Mouse (Mus musculus) left cerebral cortex, adult 2 months (tissue): ENCODE data around the gene Cyb561d1. TPM values are rescaled to one million over a fixed set of nuclear protein-coding genes. Genes with fewer than 3 reads are reported as not detected.

Experiments used
- DNase-seq, 2 experiments: peaks; one replicate each; pipeline ENCODE4 v3.0.0; 2021 to 2022; ENCODE audit warnings: low spot score in 2 of 2, mixed read lengths in 1 of 2; ENCODE audit errors: extremely low spot score in 1 of 2
- H3K27ac ChIP-seq: fragments of 200-600 bp; 2 replicates; pipeline ENCODE4 v1.8.1; 2022
- H3K4me3 ChIP-seq: fragments of 200-600 bp; 2 replicates; pipeline ENCODE4 v1.8.1; 2022
- CTCF ChIP-seq: fragments of 200-600 bp; IDR thresholded peaks from 2 replicates; pipeline ENCODE4 v1.8.1; 2022; ENCODE audit warnings: antibody characterized with exemption, mild to moderate bottlenecking, moderate library complexity
- intact Hi-C: fragments of 180-260 bp; cut with DNase I; formaldehyde crosslinking; loops from one replicate; pipeline ENCODE4 v1.15.1; 2025
- total RNA-seq, 2 experiments: library from RNA; stranded (reverse); gene quantifications; 2 replicates each; pipeline ENCODE4 v1.2.3; 2021

Gene Cyb561d1
- total RNA-seq, 2 experiments from 2014 or later, result 18.8 to 20.7 TPM

DNA sequence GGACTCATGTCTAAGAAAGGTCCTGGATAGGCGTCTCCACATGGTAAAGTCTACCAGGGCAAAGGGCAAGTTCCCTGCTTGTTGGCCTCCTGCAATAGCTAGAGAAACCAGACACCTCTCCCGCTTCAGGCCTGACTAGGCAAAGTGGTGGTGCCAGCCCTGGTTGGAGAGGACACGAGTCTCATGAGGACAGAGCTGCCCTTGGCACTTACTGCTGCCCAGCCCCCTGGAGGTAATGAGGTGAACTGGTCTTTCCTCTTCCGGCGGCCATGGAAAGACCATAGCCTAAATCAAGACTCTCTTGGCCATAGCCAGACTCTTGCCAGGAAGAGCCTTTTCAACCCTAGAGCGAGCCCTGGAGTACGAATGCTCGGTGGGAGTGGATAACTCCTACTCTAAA is 11.4 kb upstream of the Cyb561d1 start:
- Histone ChIP-seq H3K27ac (no peak overlapping the region), H3K4me3 (no peak overlapping the region)
- TF ChIP-seq CTCF, result no peak; the same call in 1 of the 2 replicates
- intact Hi-C loops, result no loop called here
- no peak for DNase-seq

DNA sequence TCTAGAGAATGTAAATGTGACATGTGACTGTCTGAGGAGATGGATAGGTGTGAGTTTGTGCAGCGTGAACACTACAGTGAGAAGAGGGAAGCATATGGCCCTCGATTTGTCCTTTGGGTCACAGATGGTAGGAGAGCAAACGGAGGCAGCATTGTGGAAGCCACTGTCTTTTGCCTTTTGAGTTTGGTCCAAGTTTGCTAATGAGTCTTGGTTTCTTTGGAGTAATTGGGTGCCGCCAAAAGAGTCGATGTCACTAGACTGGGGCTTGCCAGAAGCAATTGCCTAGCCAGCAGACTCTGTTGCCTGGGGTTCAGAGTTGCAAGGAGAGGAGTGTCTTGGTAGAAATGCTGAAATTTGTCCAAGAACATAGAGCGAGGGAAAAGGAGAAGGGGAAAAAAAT is 10.8 kb upstream of the Cyb561d1 start:
- Histone ChIP-seq H3K4me3 (no peak overlapping the region), H3K27ac (peak overlapping the region; percentile 100)
- TF ChIP-seq CTCF, result no peak
- DNase-seq, result no peak
- intact Hi-C loops, result loop anchor here (2.0 kb wide), 3 partner anchors 21 to 45 kb away; partner anchors contain the start of genes Amigo1 and Psma5

- TF ChIP-seq CTCF, result peak; percentile 40
- peak within 1 kb of the TSS; percentile 100 for H3K27ac ChIP-seq
- H3K4me3 ChIP-seq, result peak within 1 kb of the TSS; percentile 90
- intact Hi-C loops, result loop anchor here (1.0 to 2.0 kb wide), 4 partner anchors 10 to 46 kb away; partner anchors contain the start of genes Amigo1 and Psma5
- DNase-seq, result peak in 1 of 2 experiments; percentile 78
These were observed 9.7 kb upstream of the Cyb561d1 start, which contains the start of gene Atxn7l2 for GRCm38 (mm10) chr3:108210771-108211139. Gene Atxn7l2 (minus strand): TSS chr3:108210934.

- peak overlapping the region; percentile 100 for H3K27ac ChIP-seq
- intact Hi-C loops, result loop anchor here (1.0 to 2.0 kb wide), 4 partner anchors 10 to 47 kb away; partner anchors contain the start of genes Amigo1 and Psma5
- no peak for TF ChIP-seq CTCF
- DNase-seq, result peak; percentile 92 to 93
- H3K4me3 ChIP-seq, result peak overlapping the region; percentile 90
These were observed 9.1 kb upstream of the Cyb561d1 start for GRCm38 (mm10) chr3:108209946-108210770.

DNA sequence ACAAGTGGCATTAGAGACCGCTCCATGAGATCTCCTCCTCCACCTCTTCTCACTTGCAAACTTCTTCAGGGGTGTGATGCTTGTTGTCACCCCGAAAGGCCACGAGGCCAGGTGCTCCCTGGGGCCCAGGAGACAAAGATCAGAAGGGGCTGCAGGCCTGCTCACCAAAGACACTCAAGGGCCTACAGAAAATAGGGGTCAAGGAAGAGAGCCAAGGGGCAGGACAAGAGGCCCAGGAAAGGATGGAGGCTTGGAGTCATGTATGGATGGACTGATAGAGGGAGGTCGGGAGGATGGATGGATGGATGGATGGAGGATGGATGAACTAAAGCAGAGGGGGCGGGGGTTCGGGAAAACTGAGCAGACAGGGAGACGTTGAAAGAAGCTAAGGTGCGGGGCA is 8.5 kb upstream of the Cyb561d1 start:
- no peak for TF ChIP-seq CTCF
- intact Hi-C loops, result no loop called here
- peak in 1 of 2 experiments; percentile 13 for DNase-seq
- Histone ChIP-seq H3K27ac (peak overlapping the region; percentile 100), H3K4me3 (peak overlapping the region; percentile 90)

GRCm38 (mm10) chr3:108209001-108209400 is 8.0 kb upstream of the Cyb561d1 start:
- no peak for TF ChIP-seq CTCF
- peak in 1 of 2 experiments; percentile 10 for DNase-seq
- Histone ChIP-seq H3K27ac (peak overlapping the region; percentile 100; the same call in 1 of the 2 replicates), H3K4me3 (peak overlapping the region; percentile 90)
- intact Hi-C loops, result no loop called here

- Histone ChIP-seq H3K27ac (peak overlapping the region; percentile 40), H3K4me3 (no peak overlapping the region)
- no peak for TF ChIP-seq CTCF
- intact Hi-C loops, result no loop called here
- peak in 1 of 2 experiments; percentile 18 for DNase-seq
These were observed 5.8 kb upstream of the Cyb561d1 start for GRCm38 (mm10) chr3:108206731-108207375.

DNA sequence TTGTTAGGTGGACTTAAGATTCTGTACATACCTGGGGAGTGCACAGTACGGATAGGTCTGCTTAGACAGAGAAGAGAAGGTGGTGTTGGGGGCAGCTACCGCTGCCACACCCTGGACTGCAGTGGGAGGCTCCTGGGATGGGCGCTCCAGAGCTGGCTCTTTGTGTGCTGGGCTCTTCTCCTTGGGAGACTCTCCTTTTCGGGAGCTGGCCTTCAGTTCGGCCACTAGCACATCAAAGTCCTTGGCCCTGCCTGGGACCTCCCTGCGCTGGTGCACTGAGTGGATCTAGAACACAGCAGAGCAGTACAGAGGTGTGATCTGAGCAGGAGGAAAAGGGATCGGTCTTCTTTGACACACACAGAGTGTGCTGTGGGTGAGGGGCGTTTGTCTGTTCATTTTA is 4.6 kb upstream of the Cyb561d1 start:
- no peak for DNase-seq
- Histone ChIP-seq H3K4me3 (no peak overlapping the region), H3K27ac (no peak overlapping the region)
- no peak for TF ChIP-seq CTCF
- intact Hi-C loops, result no loop called here

DNA sequence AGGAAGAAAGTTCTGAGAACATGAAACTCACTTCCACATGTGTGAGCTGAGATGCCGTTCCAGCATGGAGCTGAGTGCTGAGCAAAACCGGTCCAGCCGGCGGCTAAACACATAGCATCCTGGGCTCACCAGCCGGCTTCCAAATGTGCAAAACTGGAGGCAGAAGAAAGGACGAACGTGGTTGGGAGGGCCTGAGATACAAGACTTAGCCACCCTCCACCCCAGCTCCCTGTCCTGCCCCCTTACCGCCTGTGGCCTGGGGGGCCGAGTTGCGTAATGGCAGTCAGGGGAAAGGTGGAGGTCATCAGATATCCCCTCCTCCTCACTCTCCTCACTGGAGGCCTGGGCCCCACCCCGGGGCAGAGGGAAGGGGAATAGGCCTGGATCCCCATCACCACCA is 3.5 kb upstream of the Cyb561d1 start:
- H3K27ac ChIP-seq, result peak overlapping the region; percentile 96
- DNase-seq, result peak in 1 of 2 experiments; percentile 17
- TF ChIP-seq CTCF, result no peak
- intact Hi-C loops, result loop anchor here (1.0 kb wide), 1 partner anchor 40 kb away; no protein-coding TSS in a partner anchor
- H3K4me3 ChIP-seq, result no peak overlapping the region

DNA sequence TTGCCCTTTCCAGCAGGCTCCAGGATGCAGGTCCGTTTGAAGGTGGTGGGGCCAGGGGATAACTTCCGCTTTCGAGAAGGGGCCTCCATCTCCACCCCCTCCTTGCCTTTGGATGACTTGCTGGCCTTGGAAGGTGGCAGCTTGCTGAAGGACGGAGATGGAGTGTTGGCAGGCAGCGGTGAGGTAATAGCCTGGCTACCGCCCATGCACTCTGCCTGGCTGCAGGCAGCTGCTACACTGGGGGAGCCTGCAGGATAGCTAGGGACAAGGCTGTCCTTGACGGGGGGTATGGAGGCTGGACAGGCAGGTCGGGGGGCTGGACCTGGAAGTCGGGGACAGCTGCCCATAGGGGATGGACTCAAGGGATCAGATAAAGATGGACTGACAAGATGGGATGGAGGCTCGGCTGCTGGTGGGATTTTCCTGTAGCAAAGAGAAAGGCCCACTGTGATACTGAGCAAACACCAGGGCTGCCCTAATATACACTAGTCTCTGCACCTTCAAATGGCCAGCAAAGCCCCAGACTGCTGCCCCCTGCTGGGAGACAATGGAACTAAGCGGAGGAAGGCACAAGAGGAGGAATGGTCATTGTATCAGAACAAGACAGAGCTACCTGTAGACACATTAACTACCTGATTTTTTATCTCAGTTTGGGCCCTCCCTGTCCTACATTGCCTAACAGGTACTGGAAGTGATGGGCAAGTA is 2.8 kb upstream of the Cyb561d1 start:
- Histone ChIP-seq H3K4me3 (no peak overlapping the region), H3K27ac (peak overlapping the region; percentile 96)
- peak; percentile 76 to 86 for DNase-seq
- intact Hi-C loops, result loop anchor here (1.0 kb wide), 1 partner anchor 39 kb away; no protein-coding TSS in a partner anchor
- peak; percentile 90 for TF ChIP-seq CTCF

DNA sequence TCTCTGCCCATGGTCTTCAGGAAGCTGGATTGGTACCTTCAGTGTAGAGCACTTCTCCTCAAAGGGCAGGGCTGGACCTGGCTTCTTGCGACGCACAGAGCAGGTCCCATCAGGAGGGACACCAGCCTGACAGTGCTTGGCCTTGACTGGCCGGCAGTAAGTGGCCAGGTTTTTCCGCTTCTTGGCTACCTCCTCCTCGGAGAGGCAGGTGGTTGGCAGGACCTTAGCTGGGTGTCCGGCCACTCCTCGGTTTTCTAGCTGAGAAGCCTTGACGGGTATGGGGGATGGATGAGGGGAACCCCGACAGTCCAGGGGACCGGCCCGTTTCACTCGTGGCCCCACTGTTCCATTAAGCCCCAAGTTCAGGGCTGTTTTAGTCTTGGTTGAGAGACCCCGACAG is 2.2 kb upstream of the Cyb561d1 start:
- peak overlapping the region; percentile 96 for H3K27ac ChIP-seq
- H3K4me3 ChIP-seq, result no peak overlapping the region
- DNase-seq, result no peak
- intact Hi-C loops, result no loop called here
- TF ChIP-seq CTCF, result no peak
